Mouse (Mus musculus) retina, postnatal 7 days (tissue): ENCODE results near the gene Gm6482.
"Not testable (repeated sequence)": the region's sequence is repeated elsewhere in the genome, so short reads cannot be mapped to it uniquely, and the experiment has no call there.

Experiments
- DNase-seq: peaks from one replicate; pipeline ENCODE4 v3.0.0-alpha.2; 2012; ENCODE audit warnings: low read depth, low spot score

Gm6482 gene

DNA sequence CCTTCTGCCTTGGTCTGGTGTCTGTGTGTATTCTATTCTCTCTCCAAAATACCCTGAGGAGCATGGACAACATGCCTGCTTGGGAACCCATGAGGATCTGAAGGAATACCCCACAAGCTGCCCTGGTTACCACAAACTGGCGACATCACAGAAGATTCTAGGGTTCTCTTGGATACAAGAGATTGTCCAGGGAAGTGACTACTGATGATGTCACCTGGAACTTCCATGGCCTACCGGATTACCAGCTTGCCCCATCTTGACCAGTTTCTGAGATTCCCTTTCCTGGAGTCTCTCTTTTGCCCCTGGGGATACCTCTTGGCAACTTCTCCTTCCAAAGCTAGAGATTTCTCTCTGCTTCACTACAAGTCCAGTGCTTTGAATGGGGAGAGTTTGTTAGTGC is at the start of gene Gm6482:
Gene Gm6482, minus strand, starts transcription at position 101 of the 400 bp plus-strand sequence.
- not testable (repeated sequence) for DNase-seq

DNA sequence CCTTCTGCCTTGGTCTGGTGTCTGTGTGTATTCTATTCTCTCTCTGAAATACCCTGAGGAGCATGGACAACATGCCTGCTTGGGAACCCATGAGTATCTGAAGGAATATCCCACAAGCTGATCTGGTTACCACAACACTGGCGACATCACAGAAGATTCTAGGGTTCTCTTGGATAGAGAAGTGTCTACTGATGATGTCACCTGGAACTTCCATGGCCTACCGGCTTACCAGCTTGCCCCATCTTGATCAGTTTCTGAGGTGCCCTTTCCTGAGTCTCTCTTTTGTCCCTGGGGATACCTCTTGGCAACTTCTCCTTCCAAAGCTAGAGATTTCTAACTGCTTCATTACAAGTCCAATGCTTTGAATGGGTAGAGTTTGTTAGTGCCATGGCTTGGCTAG is 45.3 kb upstream of the Gm6482 start, which contains the start of gene Gm7954:
Gene Gm7954, minus strand, starts transcription at position 101 of the 400 bp plus-strand sequence.
- not testable (repeated sequence) for DNase-seq

- not testable (repeated sequence) for DNase-seq
Observed at GRCm38 (mm10) chr14:41425393-41426075, 17.5 kb upstream of the Gm6482 start.

DNA sequence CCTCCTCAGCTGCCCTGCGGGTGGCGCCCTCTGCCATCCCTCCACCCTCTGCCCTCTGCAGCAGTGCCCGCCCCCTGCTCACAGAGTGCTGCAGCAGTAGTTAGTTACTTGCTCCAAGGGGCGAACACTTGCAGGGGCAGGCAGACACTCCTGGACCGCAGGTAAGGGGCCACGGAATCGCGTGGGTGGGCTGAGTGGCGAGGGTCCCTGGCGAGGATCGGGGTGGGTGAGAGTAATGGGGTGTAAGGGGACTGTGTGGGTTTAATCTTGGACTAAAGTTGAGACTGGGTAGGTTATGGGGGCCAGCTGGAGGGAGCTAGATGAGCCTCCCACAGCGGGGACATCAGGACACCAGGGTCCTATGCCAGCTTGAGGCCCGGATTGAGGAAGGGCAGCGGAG is 16.6 kb upstream of the Gm6482 start:
- DNase-seq: not testable (repeated sequence)

- DNase-seq: not testable (repeated sequence)
Observed at GRCm38 (mm10) chr14:41386279-41386678, 21.8 kb downstream of the Gm6482 start, which contains the start of gene Gm7945. Gm7945 (minus strand) TSS chr14:41386379.
